Comparison of ENCODE assay signal across 8 mouse cellular contexts in the genomic region with DNA sequence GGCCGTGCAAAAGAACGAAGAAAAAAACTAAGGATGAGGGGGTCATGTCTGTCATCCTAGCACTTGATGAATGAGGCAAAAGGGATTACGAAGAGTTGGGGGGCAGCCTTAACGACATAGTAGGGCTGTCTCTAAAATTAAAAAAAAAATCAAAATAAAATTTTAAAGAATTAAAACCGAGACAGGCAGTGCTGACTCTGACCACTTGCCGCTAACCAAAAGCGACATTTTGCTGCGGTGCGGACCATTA. TPM values are rescaled to one million over a fixed set of nuclear protein-coding genes. Genes with fewer than 3 reads are reported as not detected.
DNase-seq lines count a peak whose midpoint lies in the region; ATAC-seq and TF ChIP-seq lines count a peak whose summit lies in the region.

No protein-coding gene starts in this region.

- 3% methylated on average over 9 of the region's 9 CpGs for WGBS in heart, embryonic 15.5 days
- WGBS in hindbrain, embryonic 12.5 days = 6% methylated on average over 9 of the region's 9 CpGs
- WGBS in midbrain, embryonic 12.5 days = 4% methylated on average over 9 of the region's 9 CpGs

- ATAC-seq in heart, embryonic 15.5 days (replicated peaks; ENCODE audit: insufficient number of reproducible peaks, insufficient read depth, low FRiP score, low read depth) = no peak
- ATAC-seq in hindbrain, embryonic 12.5 days (ENCODE audit: low FRiP score) = no peak
- ATAC-seq in midbrain, embryonic 12.5 days (ENCODE audit: low FRiP score, low read depth) = no peak

- peak overlapping the region; percentile 97 for H3K27ac ChIP-seq in heart, embryonic 15.5 days
- H3K27ac ChIP-seq in MEL (ENCODE audit: control insufficient read depth, low read depth, low read length) = peak overlapping the region; percentile 60
- H3K27ac ChIP-seq in hindbrain, embryonic 12.5 days = peak overlapping the region; percentile 96
- peak overlapping the region; percentile 94 for H3K27ac ChIP-seq in midbrain, embryonic 12.5 days (replicated peaks)

- no peak for TF ChIP-seq RAD21 in MEL (IDR thresholded peaks at IDR 0.05; ENCODE audit: low read depth, low read length)

- peaks cover 41% of the 10 kb centered on the region for H3K4me1 ChIP-seq in heart, embryonic 15.5 days (replicated peaks)
- H3K4me1 ChIP-seq in MEL (ENCODE audit: control insufficient read depth in 1 of 2, insufficient read depth in 2 of 2, low read length in 2 of 2) = peaks cover 0 to 18% of the 10 kb centered on the region in 2 experiments; a peak in 2 of 4 replicates
- peaks cover 33% of the 10 kb centered on the region for H3K4me1 ChIP-seq in hindbrain, embryonic 12.5 days
- H3K4me1 ChIP-seq in midbrain, embryonic 12.5 days = peaks cover 25% of the 10 kb centered on the region

- TF ChIP-seq CTCF in MEL (IDR thresholded peaks at IDR 0.05 in 2 of 3, conservative IDR thresholded peaks at IDR 0.05 in 1 of 3; ENCODE audit: control insufficient read depth in 1 of 3, insufficient read depth in 1 of 3, low read depth in 2 of 3, low read length in 3 of 3, poor library complexity in 1 of 3, severe bottlenecking in 1 of 3) = no peak

- peaks cover 39% of the 10 kb centered on the region for H3K79me2 ChIP-seq in MEL (ENCODE audit: control insufficient read depth, insufficient read depth, low read length, poor library complexity)

- no peaks in the 10 kb centered on the region for H3K27me3 ChIP-seq in heart, embryonic 15.5 days
- H3K27me3 ChIP-seq in MEL (ENCODE audit: control insufficient read depth in 1 of 2, insufficient read depth in 2 of 2, low read length in 2 of 2) = no peaks in the 10 kb centered on the region
- H3K27me3 ChIP-seq in hindbrain, embryonic 12.5 days = no peaks in the 10 kb centered on the region
- no peaks in the 10 kb centered on the region for H3K27me3 ChIP-seq in midbrain, embryonic 12.5 days

- peak overlapping the region; percentile 90 for H3K4me3 ChIP-seq in heart, embryonic 15.5 days
- H3K4me3 ChIP-seq in MEL (ENCODE audit: control insufficient read depth in 1 of 2, insufficient read depth in 1 of 2, low read depth in 2 of 2, low read length in 2 of 2) = peak overlapping the region; percentile 70 to 83
- H3K4me3 ChIP-seq in hindbrain, embryonic 12.5 days = peak overlapping the region; percentile 85
- peak overlapping the region; percentile 95 for H3K4me3 ChIP-seq in midbrain, embryonic 12.5 days

- DNase-seq in heart, postnatal 10 days = no peak
- DNase-seq in MEL (ENCODE audit: low read depth, low spot score) = no peak
- no peak for DNase-seq in right cerebral cortex, postnatal 14 days
- no peak for DNase-seq in layer of hippocampus, postnatal 14 days (ENCODE audit: low spot score in 2 of 2)
- DNase-seq in urinary bladder, adult 2 months (ENCODE audit: low spot score) = no peak

- peak in 1 of 2 experiments; percentile 70; a peak in 2 of 4 replicates for TF ChIP-seq POLR2A in MEL (IDR thresholded peaks at IDR 0.05; ENCODE audit: control insufficient read depth in 1 of 2, insufficient read depth in 1 of 2, low read depth in 1 of 2, low read length in 2 of 2, poor library complexity in 1 of 2)

- H3K36me3 ChIP-seq in heart, embryonic 15.5 days = no peaks in the 10 kb centered on the region
- H3K36me3 ChIP-seq in MEL (ENCODE audit: control insufficient read depth in 1 of 2, insufficient read depth in 2 of 2, low read length in 2 of 2) = 0 out of 4 replicates have a peak, but pooled peaks cover 0 to 2% of the 10 kb centered on the region in 2 experiments
- no peaks in the 10 kb centered on the region for H3K36me3 ChIP-seq in hindbrain, embryonic 12.5 days
- H3K36me3 ChIP-seq in midbrain, embryonic 12.5 days = no peaks in the 10 kb centered on the region

- H3K4me2 ChIP-seq in heart, embryonic 15.5 days = peak overlapping the region; percentile 67
- peak overlapping the region; percentile 59 for H3K4me2 ChIP-seq in hindbrain, embryonic 12.5 days (replicated peaks)
- peak overlapping the region; percentile 60 for H3K4me2 ChIP-seq in midbrain, embryonic 12.5 days (replicated peaks)

- H3K9me3 ChIP-seq in heart, embryonic 15.5 days (replicated peaks) = no peaks in the 10 kb centered on the region
- no peaks in the 10 kb centered on the region for H3K9me3 ChIP-seq in MEL (replicated peaks; ENCODE audit: insufficient read depth, low read length)
- no peaks in the 10 kb centered on the region for H3K9me3 ChIP-seq in hindbrain, embryonic 12.5 days (replicated peaks)
- H3K9me3 ChIP-seq in midbrain, embryonic 12.5 days = no peaks in the 10 kb centered on the region

- H3K9ac ChIP-seq in heart, embryonic 15.5 days = peak overlapping the region; percentile 53
- peak overlapping the region; percentile 68 for H3K9ac ChIP-seq in MEL (ENCODE audit: control insufficient read depth, low read depth, low read length, poor library complexity, severe bottlenecking)
- H3K9ac ChIP-seq in hindbrain, embryonic 12.5 days = peak overlapping the region; percentile 70
- H3K9ac ChIP-seq in midbrain, embryonic 12.5 days (replicated peaks) = peak overlapping the region; percentile 43

- intact Hi-C loops in heart, postnatal 10 days (cut with DNase I) = no loop called here

- TF ChIP-seq EP300 in MEL (IDR thresholded peaks at IDR 0.05; ENCODE audit: low read depth in 1 of 2, low read length in 2 of 2) = no peak

TF ChIP-seq in MEL, 35 proteins besides CTCF, POLR2A, EP300 and RAD21 (continues in another document):
- no peak; the same call in 1 of the 2 replicates for TF ChIP-seq POLR2AphosphoS2 (IDR thresholded peaks at IDR 0.05; ENCODE audit: low read length)
- TF ChIP-seq MYB (IDR thresholded peaks at IDR 0.05; ENCODE audit: low read depth, low read length) = no peak
- no peak for TF ChIP-seq GATA1 (IDR thresholded peaks at IDR 0.05; ENCODE audit: low read depth, low read length)
- no peak for TF ChIP-seq ZNF384 (IDR thresholded peaks at IDR 0.05; ENCODE audit: low read depth, low read length)

RNA-seq across cellular contexts. Expression of a gene that starts 1.0 kb away (rescaled TPM):
- polyA plus RNA-seq in heart, embryonic 15.5 days (2015; fragmentation: Nextera tagmentation; extraction: Ambion mirVana) = 78.2 and 112 TPM in 2 replicates
- total RNA-seq in heart, postnatal 10 days (2021) = 100 to 1,000 TPM; 137 to 141 TPM
- total RNA-seq in MEL (2012; rRNA removed) = 125 and 132 TPM in 2 replicates
- polyA plus RNA-seq in MEL (2012; ENCODE audit: insufficient read depth in 1 of 2, insufficient read length in 2 of 2, low read depth in 1 of 2, low replicate concordance in 2 of 2, missing spikeins in 1 of 2) = 100 to 1,000 TPM in 1 of 2 experiments, not detected in 1; 231 TPM
- 190 and 192 TPM in 2 replicates for polyA plus RNA-seq in hindbrain, embryonic 12.5 days (2016; fragmentation: Nextera tagmentation; extraction: Ambion mirVana)
- 180 and 194 TPM in 2 replicates for polyA plus RNA-seq in midbrain, embryonic 12.5 days (2016; fragmentation: Nextera tagmentation; extraction: Ambion mirVana)
- 100 to 1,000 TPM; 176 to 180 TPM for total RNA-seq in layer of hippocampus, postnatal 14 days (2021)
- polyA plus RNA-seq in urinary bladder, adult 2 months (2012; rRNA removed) = 153 and 158 TPM in 2 replicates

RNA-seq across cellular contexts. Expression of a gene that starts 15.8 kb away (rescaled TPM):
- polyA plus RNA-seq in heart, embryonic 15.5 days (2015; fragmentation: Nextera tagmentation; extraction: Ambion mirVana) = 1.2 and 2.7 TPM in 2 replicates
- 1 to 10 TPM in 1 of 2 experiments, under 1 TPM in 1; 0.98 to 1.2 TPM for total RNA-seq in heart, postnatal 10 days (2021)
- total RNA-seq in MEL (2012; rRNA removed) = 1.4 and 1.8 TPM in 2 replicates
- polyA plus RNA-seq in MEL (2012; ENCODE audit: insufficient read depth in 1 of 2, insufficient read length in 2 of 2, low read depth in 1 of 2, low replicate concordance in 2 of 2, missing spikeins in 1 of 2) = 1 to 10 TPM in 1 of 2 experiments, not detected in 1; 2.1 TPM
- 5.2 and 5.3 TPM in 2 replicates for polyA plus RNA-seq in hindbrain, embryonic 12.5 days (2016; fragmentation: Nextera tagmentation; extraction: Ambion mirVana)
- polyA plus RNA-seq in midbrain, embryonic 12.5 days (2016; fragmentation: Nextera tagmentation; extraction: Ambion mirVana) = 6.0 and 7.5 TPM in 2 replicates
- 1 to 10 TPM; 2.5 to 2.8 TPM for total RNA-seq in layer of hippocampus, postnatal 14 days (2021)
- polyA plus RNA-seq in urinary bladder, adult 2 months (2012; rRNA removed) = 1.3 and 1.6 TPM in 2 replicates

RNA-seq across cellular contexts. Expression of a gene that starts 18.9 kb away (rescaled TPM):
- polyA plus RNA-seq in heart, embryonic 15.5 days (2015; fragmentation: Nextera tagmentation; extraction: Ambion mirVana) = 3.0 and 3.9 TPM in 2 replicates
- total RNA-seq in heart, postnatal 10 days (2021) = 1 to 10 TPM; 1.2 to 1.8 TPM
- 7.2 and 7.7 TPM in 2 replicates for total RNA-seq in MEL (2012; rRNA removed)
- polyA plus RNA-seq in MEL (2012; ENCODE audit: insufficient read depth in 1 of 2, insufficient read length in 2 of 2, low read depth in 1 of 2, low replicate concordance in 2 of 2, missing spikeins in 1 of 2) = 1 to 10 TPM in 1 of 2 experiments, not detected in 1; 7.4 TPM
- 4.8 and 5.5 TPM in 2 replicates for polyA plus RNA-seq in hindbrain, embryonic 12.5 days (2016; fragmentation: Nextera tagmentation; extraction: Ambion mirVana)
- polyA plus RNA-seq in midbrain, embryonic 12.5 days (2016; fragmentation: Nextera tagmentation; extraction: Ambion mirVana) = 7.8 and 8.7 TPM in 2 replicates
- total RNA-seq in layer of hippocampus, postnatal 14 days (2021) = 1 to 10 TPM; 2.3 to 2.8 TPM
- polyA plus RNA-seq in urinary bladder, adult 2 months (2012; rRNA removed) = 3.8 and 4.3 TPM in 2 replicates

RNA-seq across cellular contexts. Expression of a gene that starts 18.9 kb away (rescaled TPM):
- polyA plus RNA-seq in heart, embryonic 15.5 days (2015; fragmentation: Nextera tagmentation; extraction: Ambion mirVana) = 55.9 and 71.6 TPM in 2 replicates
- 10 to 100 TPM; 25.9 to 27.8 TPM for total RNA-seq in heart, postnatal 10 days (2021)
- 34.2 and 36.5 TPM in 2 replicates for total RNA-seq in MEL (2012; rRNA removed)
- 100 to 1,000 TPM in 1 of 2 experiments, not detected in 1; 140 TPM for polyA plus RNA-seq in MEL (2012; ENCODE audit: insufficient read depth in 1 of 2, insufficient read length in 2 of 2, low read depth in 1 of 2, low replicate concordance in 2 of 2, missing spikeins in 1 of 2)
- polyA plus RNA-seq in hindbrain, embryonic 12.5 days (2016; fragmentation: Nextera tagmentation; extraction: Ambion mirVana) = 60.3 and 69.4 TPM in 2 replicates
- 63.1 and 68.4 TPM in 2 replicates for polyA plus RNA-seq in midbrain, embryonic 12.5 days (2016; fragmentation: Nextera tagmentation; extraction: Ambion mirVana)
- total RNA-seq in layer of hippocampus, postnatal 14 days (2021) = 10 to 100 TPM; 38.5 to 40.7 TPM
- 40.3 and 46.2 TPM in 2 replicates for polyA plus RNA-seq in urinary bladder, adult 2 months (2012; rRNA removed)

RNA-seq across cellular contexts. Expression of a gene that starts 31.5 kb away (rescaled TPM):
- polyA plus RNA-seq in heart, embryonic 15.5 days (2015; fragmentation: Nextera tagmentation; extraction: Ambion mirVana) = 84.2 and 110 TPM in 2 replicates
- total RNA-seq in heart, postnatal 10 days (2021) = 100 to 1,000 TPM in 1 of 2 experiments, 10 to 100 TPM in 1; 92.2 to 102 TPM
- 89.6 and 98.5 TPM in 2 replicates for total RNA-seq in MEL (2012; rRNA removed)
- polyA plus RNA-seq in MEL (2012; ENCODE audit: insufficient read depth in 1 of 2, insufficient read length in 2 of 2, low read depth in 1 of 2, low replicate concordance in 2 of 2, missing spikeins in 1 of 2) = 100 to 1,000 TPM in 1 of 2 experiments, 10 to 100 TPM in 1; 96.2 to 136 TPM
- polyA plus RNA-seq in hindbrain, embryonic 12.5 days (2016; fragmentation: Nextera tagmentation; extraction: Ambion mirVana) = 112 and 118 TPM in 2 replicates
- polyA plus RNA-seq in midbrain, embryonic 12.5 days (2016; fragmentation: Nextera tagmentation; extraction: Ambion mirVana) = 104 and 105 TPM in 2 replicates
- total RNA-seq in layer of hippocampus, postnatal 14 days (2021) = 100 to 1,000 TPM; 189 to 197 TPM
- 66.0 and 67.1 TPM in 2 replicates for polyA plus RNA-seq in urinary bladder, adult 2 months (2012; rRNA removed)
